Mouse (Mus musculus): ENCODE results near the gene Cypt4.
"Not testable (repeated sequence)": the region's sequence is repeated elsewhere in the genome, so short reads cannot be mapped to it uniquely, and the experiment has no call there.

Gene Cypt4

GRCm38 (mm10) chr9:24624896-24625295 is at the start of gene Cypt4:
Gene Cypt4, plus strand, starts transcription at chr9:24625196.
- no peak for DNase-seq

- not testable (repeated sequence) for DNase-seq
These were observed 12.3 kb downstream of the Cypt4 start for GRCm38 (mm10) chr9:24637341-24637740.

All from liver (tissue).